Mouse (Mus musculus) heart, adult 11 months (tissue): Measurements from ENCODE around the gene 1700016H13Rik.

Experiments used
- DNase-seq: peaks from one replicate; pipeline ENCODE4 v3.0.0; 2022

1700016H13Rik gene

DNA sequence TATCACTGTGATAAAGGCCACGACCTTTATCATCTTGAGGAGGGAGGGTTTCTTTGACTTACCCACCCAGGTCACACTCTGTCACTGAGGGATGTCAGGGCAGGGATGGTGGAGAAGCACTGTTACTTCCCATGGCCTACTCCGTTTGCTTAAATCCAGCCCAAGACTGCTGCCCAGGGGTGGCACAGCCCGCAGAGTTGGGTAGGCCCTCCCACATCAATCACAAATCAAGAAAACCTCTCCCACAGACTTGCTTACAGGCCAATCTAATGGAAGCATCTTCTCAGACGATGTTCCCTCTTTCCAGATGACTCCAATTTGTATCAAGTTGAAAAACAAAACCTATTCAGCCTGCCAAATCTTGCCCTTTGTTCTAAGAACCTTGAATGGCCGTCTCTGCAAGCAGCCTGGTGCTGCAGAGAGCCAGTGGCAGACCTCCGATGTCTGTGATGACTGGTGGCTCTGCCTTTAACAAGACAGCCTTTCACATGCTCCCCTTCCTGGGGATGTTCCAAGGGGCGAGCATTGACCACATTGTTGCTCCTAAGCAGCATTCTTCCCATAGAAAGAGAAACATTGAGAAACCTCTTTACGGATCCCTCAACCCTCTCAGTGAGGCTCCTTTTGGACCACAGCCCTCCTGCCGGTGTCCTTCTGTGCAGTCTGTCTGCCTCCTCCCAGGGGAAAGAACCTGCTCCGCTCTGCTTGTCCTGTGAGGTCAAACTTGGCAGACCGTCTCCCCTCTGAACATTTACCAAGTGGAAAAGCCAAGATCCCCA, 52.5 kb downstream of the 1700016H13Rik start:
- peak; percentile 91 for DNase-seq

DNA sequence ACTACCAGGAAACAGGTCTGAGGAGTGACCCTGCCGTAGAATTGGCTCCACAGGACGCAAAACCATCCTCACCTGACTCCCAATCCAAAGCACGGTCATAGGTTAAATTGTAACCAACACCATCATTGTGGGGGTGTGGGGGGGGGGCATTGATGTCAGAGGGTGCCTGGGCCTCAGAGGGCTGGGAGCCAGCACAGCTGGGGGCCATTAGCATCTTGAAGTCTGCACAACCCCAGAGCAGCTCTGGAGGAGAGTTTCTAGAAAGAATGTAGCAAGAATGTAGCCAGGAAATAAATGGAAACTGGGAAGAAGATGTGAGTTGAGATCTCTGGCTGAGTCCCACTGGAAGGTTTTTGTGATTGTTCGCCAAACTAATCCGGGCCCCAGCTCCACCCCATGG, 56.9 kb downstream of the 1700016H13Rik start:
- DNase-seq: no peak

GRCm38 (mm10) chr5:103598264-103598663, 57.5 kb downstream of the 1700016H13Rik start:
- DNase-seq: no peak
